Mouse (Mus musculus): ENCODE measurements around the gene Ovol1.

- TF ChIP-seq POLR2A (IDR thresholded peaks at IDR 0.05; ENCODE audit: borderline replicate concordance, insufficient read depth, low read length) (no peak), CTCF (IDR thresholded peaks at IDR 0.05; ENCODE audit: borderline replicate concordance, insufficient read depth, low read depth, low read length) (no peak)
Observed at GRCm38 (mm10) chr19:5516906-5517505, 43.4 kb downstream of the Ovol1 start.

All from cerebellum, adult 2 months (tissue).